Mouse (Mus musculus): ENCODE measurements around the gene Zfp683.

DNA sequence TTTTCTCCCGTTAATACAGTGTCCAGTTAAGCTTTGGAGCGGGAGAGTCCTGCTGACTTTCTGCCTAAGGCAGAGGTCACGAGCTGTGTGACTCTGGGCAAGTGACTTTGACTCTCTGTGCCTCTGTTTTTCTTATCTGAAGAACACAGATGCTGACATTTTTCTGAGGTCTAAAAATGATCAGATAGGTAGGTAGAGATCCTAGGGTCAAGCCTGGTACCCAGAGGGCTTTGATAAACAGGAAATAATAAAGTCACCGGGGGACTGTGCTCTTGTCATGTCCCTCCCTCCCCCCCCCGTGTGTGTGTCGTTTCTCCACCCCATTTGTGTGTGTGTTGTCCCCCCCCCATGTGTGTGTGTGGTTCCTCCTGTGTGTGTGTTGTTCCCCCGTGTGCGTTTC is 8.9 kb downstream of the Zfp683 start:
- no peak for TF ChIP-seq CTCF (IDR thresholded peaks at IDR 0.05; ENCODE audit: extremely low read depth, insufficient read depth, low read length)
- no peak for TF ChIP-seq POLR2A (IDR thresholded peaks at IDR 0.05; ENCODE audit: extremely low read depth, insufficient read depth, low read length)
